Mouse (Mus musculus) liver, embryonic 15.5 days (tissue): ENCODE results near the gene Nfasc. TPM values are rescaled to one million over a fixed set of nuclear protein-coding genes. Genes with fewer than 3 reads are reported as not detected.

ENCODE experiments used
- ATAC-seq: fragments of 200-750 bp; cut with Nextera tagmentation; 2 replicates; pipeline ENCODE4 v1.8.0; 2017; ENCODE audit warnings: moderate number of reproducible peaks, mild to moderate bottlenecking, moderate library complexity; ENCODE audit not compliant: insufficient read depth
- H3K27ac ChIP-seq: fragments of 300-500 bp; sonication (generic); replicated peaks from 2 replicates; pipeline ENCODE4 v1.5.1; 2015; ENCODE audit warnings: mild to moderate bottlenecking, inconsistent platforms
- H3K27me3 ChIP-seq: fragments of 300-500 bp; sonication (generic); 2 replicates; pipeline ENCODE4 v1.6.1; 2015; ENCODE audit warnings: mild to moderate bottlenecking, inconsistent platforms
- H3K36me3 ChIP-seq: fragments of 300-500 bp; sonication (generic); replicated peaks from 2 replicates; pipeline ENCODE4 v1.6.1; 2015; ENCODE audit warnings: moderate library complexity, mild to moderate bottlenecking, inconsistent platforms
- H3K4me1 ChIP-seq: fragments of 300-500 bp; sonication (generic); replicated peaks from 2 replicates; pipeline ENCODE4 v1.6.1; 2015; ENCODE audit warnings: inconsistent platforms
- H3K4me2 ChIP-seq: fragments of 300-500 bp; sonication (generic); 2 replicates; pipeline ENCODE4 v1.6.1; 2015; ENCODE audit warnings: moderate library complexity, mild to moderate bottlenecking, inconsistent platforms
- H3K4me3 ChIP-seq: fragments of 300-500 bp; sonication (generic); replicated peaks from 2 replicates; pipeline ENCODE4 v1.5.1; 2015; ENCODE audit warnings: mild to moderate bottlenecking, inconsistent platforms
- H3K9ac ChIP-seq: fragments of 300-500 bp; sonication (generic); 2 replicates; pipeline ENCODE4 v1.6.1; 2015; ENCODE audit warnings: moderate library complexity, mild to moderate bottlenecking, inconsistent platforms
- H3K9me3 ChIP-seq: fragments of 300-500 bp; sonication (generic); replicated peaks from 2 replicates; pipeline ENCODE4 v1.6.1; 2016; ENCODE audit warnings: inconsistent platforms
- WGBS: fragments of 180-500 bp; shearing (Covaris S2); methylation state at CpG from one replicate; pipeline ENCODE4 v1.1.7; 2015; ENCODE audit warnings: mixed read lengths; ENCODE audit not compliant: insufficient replicate concordance; 5-methylcytosine and 5-hydroxymethylcytosine counted together
- polyA plus RNA-seq: library from polyadenylated mRNA; unstranded; fragments of >200 nt; fragmentation: Nextera tagmentation; extraction: Ambion mirVana; gene quantifications from 2 replicates; pipeline ENCODE4 v1.2.1, GENCODE M21; 2015

Gene Nfasc
- polyA plus RNA-seq, 1 experiment from 2014 or later: 0.12 TPM

- ATAC-seq: no peak
- H3K27ac ChIP-seq: no peak overlapping the region
- no peak overlapping the region for H3K4me3 ChIP-seq
- H3K36me3 ChIP-seq: no peaks in the 10 kb centered on the region
- 50% methylated on average over 13 of the region's 13 CpGs for WGBS
- H3K4me1 ChIP-seq: no peaks in the 10 kb centered on the region
- no peak overlapping the region for H3K4me2 ChIP-seq
- H3K9me3 ChIP-seq: no peaks in the 10 kb centered on the region
- H3K27me3 ChIP-seq: no peaks in the 10 kb centered on the region
- H3K9ac ChIP-seq: no peak overlapping the region
Observed at GRCm38 (mm10) chr1:132641049-132641795, 100.4 kb downstream of the Nfasc start.

DNA sequence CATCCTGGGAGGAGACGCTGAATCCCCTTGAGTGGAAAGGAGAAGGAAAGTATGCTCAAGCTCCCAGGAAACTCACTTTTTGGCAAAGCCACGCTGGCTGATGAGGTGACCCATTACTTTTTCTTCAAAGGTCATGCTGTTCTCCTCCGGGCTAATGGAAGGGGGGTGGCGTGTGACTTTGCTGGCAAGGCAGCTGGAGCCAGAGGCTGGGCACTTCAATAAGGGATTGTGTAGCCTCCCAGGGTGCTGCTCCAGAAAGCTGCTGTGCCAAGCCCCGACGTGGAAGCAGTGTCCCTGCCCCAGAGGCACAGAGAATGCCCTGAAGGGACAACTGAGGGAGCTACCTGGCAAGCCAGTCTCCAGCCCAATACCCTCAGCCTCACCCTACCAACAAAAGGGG lies 101.3 kb downstream of the Nfasc start:
- H3K9me3 ChIP-seq: no peaks in the 10 kb centered on the region
- no peaks in the 10 kb centered on the region for H3K27me3 ChIP-seq
- no peaks in the 10 kb centered on the region for H3K4me1 ChIP-seq
- no peak overlapping the region for H3K27ac ChIP-seq
- no peak for ATAC-seq
- H3K4me3 ChIP-seq: no peak overlapping the region
- no peak overlapping the region for H3K9ac ChIP-seq
- no peaks in the 10 kb centered on the region for H3K36me3 ChIP-seq
- H3K4me2 ChIP-seq: no peak overlapping the region
- 55% methylated on average over 6 of the region's 6 CpGs for WGBS

DNA sequence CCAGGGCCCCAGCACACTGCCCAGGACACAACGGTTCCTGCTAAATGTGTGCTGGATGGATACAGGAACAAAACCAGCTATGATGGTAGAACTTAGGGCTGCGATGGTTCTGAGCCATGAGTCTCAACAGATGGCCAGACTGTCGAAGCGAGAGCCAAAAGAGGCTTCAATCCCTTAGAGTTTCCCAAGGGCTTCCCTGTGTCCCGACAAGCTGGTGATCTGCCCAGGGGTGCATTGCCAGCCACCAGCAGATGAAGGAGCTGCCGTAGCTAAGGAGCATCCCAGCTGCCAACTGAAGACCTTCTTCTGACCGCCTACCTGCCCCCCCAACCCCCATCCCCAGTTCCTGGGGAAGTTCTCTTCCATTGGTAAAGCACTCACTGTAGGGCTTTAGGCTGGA lies 104.3 kb downstream of the Nfasc start:
- Histone ChIP-seq H3K4me3 (no peak overlapping the region), H3K4me1 (no peaks in the 10 kb centered on the region), H3K4me2 (no peak overlapping the region), H3K9me3 (no peaks in the 10 kb centered on the region), H3K27me3 (no peaks in the 10 kb centered on the region), H3K9ac (no peak overlapping the region), H3K36me3 (no peaks in the 10 kb centered on the region), H3K27ac (no peak overlapping the region)
- WGBS: 66% methylated on average over 7 of the region's 7 CpGs
- ATAC-seq: no peak

DNA sequence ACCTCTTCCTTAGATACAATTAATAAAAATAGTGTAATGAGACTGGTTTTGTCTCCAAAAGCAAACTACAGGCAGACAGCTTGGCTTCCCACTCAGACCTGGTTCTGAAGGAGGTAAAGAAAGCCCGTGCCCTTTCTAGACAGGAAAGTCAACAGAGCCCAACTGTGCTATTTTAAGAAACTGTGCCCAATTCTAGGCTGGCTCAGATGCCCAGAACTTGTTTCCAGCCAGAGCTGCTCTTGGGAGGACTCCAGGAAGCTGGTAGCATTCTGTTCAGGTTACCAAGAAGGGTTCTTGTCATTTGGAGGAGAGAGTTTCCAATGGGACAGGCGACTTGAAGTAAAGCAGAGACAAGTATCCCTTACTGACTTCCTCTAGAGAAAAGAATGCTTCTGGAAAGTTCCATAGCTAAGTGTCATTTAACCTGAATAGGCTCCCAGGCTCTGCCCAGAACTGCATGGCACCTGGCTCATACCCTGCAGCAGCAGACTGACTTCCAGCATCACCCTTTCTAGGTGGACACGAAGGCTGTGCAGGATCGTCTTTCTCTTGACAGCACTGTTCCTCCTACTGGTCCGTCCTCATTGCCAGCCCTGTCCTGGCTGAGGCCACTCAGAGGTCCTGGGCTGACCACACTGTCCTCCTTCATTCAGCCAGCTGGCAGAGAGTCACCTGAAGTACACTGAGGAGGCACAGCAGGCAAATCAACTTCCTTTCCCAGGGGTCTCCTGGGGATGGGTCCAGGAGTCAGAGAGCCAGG lies 111.8 kb downstream of the Nfasc start:
- 48% methylated on average over 5 of the region's 5 CpGs for whole genome bisulfite sequencing
- H3K27ac ChIP-seq: no peak overlapping the region
- ATAC-seq: no peak

DNA sequence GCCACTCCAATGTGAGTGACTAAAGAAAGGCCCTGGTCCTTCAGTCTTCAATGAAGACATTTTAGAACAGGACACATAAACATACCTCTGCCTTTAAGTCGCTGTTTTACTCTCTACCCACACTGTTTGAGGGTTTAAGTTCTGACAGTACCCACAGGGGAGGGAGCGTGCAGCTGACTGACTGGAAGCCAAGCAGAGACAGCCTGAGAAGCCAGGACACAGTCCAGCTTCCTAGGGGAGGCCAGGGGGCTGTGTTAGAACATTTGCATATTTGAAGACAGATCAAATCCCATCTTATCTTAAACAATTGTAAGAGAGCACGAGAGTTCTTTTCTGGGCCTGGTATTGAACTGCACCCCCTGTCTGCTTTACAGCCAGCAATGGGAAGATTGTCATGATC lies 113.0 kb downstream of the Nfasc start:
- Histone ChIP-seq H3K4me1 (no peaks in the 10 kb centered on the region), H3K9ac (no peak overlapping the region), H3K4me3 (no peak overlapping the region), H3K27ac (no peak overlapping the region), H3K27me3 (peaks cover 8% of the 10 kb centered on the region; the same call in 1 of the 2 replicates), H3K36me3 (no peaks in the 10 kb centered on the region), H3K4me2 (no peak overlapping the region), H3K9me3 (no peaks in the 10 kb centered on the region)
- WGBS: 50% methylated on average over 3 of the region's 3 CpGs
- ATAC-seq: no peak

More for the DNA sequence above, 111.8 kb downstream of the Nfasc start:
- no peak overlapping the region for H3K4me3 ChIP-seq
- no peaks in the 10 kb centered on the region for H3K9me3 ChIP-seq
- peaks cover 8% of the 10 kb centered on the region; the same call in 1 of the 2 replicates for H3K27me3 ChIP-seq
- H3K36me3 ChIP-seq: no peaks in the 10 kb centered on the region
- H3K9ac ChIP-seq: no peak overlapping the region
- no peak overlapping the region for H3K4me2 ChIP-seq
- H3K4me1 ChIP-seq: no peaks in the 10 kb centered on the region

DNA sequence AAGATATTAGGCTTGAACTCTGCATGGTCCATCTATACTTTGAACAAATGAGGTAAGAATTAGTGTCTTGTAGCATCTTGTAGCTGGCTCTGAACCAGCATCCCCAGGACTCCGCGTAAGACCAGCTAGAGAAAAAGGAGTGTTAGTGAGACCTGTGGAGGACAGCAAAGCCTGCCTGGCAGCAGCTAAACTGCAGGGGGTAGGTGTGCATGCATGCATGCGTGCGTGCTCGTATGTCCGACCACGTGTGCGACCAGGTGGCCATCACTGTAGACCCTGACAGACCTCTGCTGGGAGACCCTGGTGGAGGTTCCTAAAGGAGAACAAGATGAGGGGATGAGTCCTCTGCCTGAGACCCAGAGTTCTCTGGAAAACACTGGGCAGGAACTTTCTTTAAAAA lies 113.4 kb downstream of the Nfasc start:
- no peaks in the 10 kb centered on the region for H3K36me3 ChIP-seq
- ATAC-seq: no peak
- H3K4me2 ChIP-seq: no peak overlapping the region
- no peaks in the 10 kb centered on the region for H3K4me1 ChIP-seq
- no peak overlapping the region for H3K27ac ChIP-seq
- no peak overlapping the region for H3K9ac ChIP-seq
- 73% methylated on average over 8 of the region's 8 CpGs for WGBS
- H3K27me3 ChIP-seq: peaks cover 8% of the 10 kb centered on the region; the same call in 1 of the 2 replicates
- no peak overlapping the region for H3K4me3 ChIP-seq
- no peaks in the 10 kb centered on the region for H3K9me3 ChIP-seq

DNA sequence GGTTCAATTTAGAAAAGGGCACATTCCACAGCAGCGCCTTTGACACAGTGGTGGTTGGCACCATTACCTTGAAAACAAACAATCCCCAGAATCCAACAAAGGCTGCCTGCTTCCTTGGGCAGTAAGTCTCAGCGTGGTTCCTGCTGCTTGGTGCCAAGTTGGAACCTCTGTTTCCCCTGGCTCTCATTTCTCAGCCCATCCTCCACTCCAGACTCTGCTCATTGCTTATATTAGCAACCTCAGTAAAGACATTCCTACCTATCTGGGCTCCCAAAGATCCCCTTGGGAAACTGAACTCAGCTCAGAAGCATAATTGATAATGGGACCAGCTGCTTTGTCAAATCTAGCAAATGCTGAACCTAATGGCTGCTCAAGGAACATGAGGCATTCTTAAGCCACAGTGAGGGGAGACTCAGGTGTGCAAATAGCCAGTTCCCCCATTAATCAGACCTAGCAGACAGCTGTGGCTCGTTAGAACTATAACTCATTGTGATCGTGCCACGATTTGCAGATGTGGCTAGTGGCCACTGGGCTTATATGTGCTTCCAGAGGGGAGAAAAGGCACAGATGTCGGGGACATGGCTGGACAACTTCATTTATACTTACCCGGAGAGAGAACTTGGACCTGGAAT lies 115.4 kb downstream of the Nfasc start:
- Histone ChIP-seq H3K27me3 (peaks cover 8% of the 10 kb centered on the region; the same call in 1 of the 2 replicates), H3K4me3 (no peak overlapping the region), H3K4me2 (no peak overlapping the region), H3K36me3 (no peaks in the 10 kb centered on the region), H3K27ac (no peak overlapping the region), H3K4me1 (no peaks in the 10 kb centered on the region), H3K9ac (no peak overlapping the region), H3K9me3 (no peaks in the 10 kb centered on the region)
- WGBS: 48% methylated on average over 7 of the region's 7 CpGs
- no peak for ATAC-seq

GRCm38 (mm10) chr1:132625034-132625433 lies 116.6 kb downstream of the Nfasc start:
- H3K9ac ChIP-seq: no peak overlapping the region
- 46% methylated on average over 6 of the region's 6 CpGs for WGBS

GRCm38 (mm10) chr1:132624466-132624865 lies 117.1 kb downstream of the Nfasc start:
- ATAC-seq: no peak
- Histone ChIP-seq H3K4me3 (no peak overlapping the region), H3K9ac (no peak overlapping the region), H3K9me3 (no peaks in the 10 kb centered on the region), H3K36me3 (no peaks in the 10 kb centered on the region), H3K4me2 (no peak overlapping the region), H3K4me1 (no peaks in the 10 kb centered on the region), H3K27ac (no peak overlapping the region), H3K27me3 (peaks cover 8% of the 10 kb centered on the region; the same call in 1 of the 2 replicates)
- WGBS: 23% methylated on average over 1 of the region's 1 CpGs

More at GRCm38 (mm10) chr1:132625034-132625433, 116.6 kb downstream of the Nfasc start:
- Histone ChIP-seq H3K4me1 (no peaks in the 10 kb centered on the region), H3K4me3 (no peak overlapping the region), H3K27me3 (peaks cover 8% of the 10 kb centered on the region; the same call in 1 of the 2 replicates), H3K27ac (no peak overlapping the region), H3K36me3 (no peaks in the 10 kb centered on the region), H3K4me2 (no peak overlapping the region), H3K9me3 (no peaks in the 10 kb centered on the region)
- no peak for ATAC-seq

- no peak overlapping the region for H3K27ac ChIP-seq
- H3K4me1 ChIP-seq: no peaks in the 10 kb centered on the region
- WGBS: 48% methylated on average over 14 of the region's 14 CpGs
- no peak for ATAC-seq
- H3K27me3 ChIP-seq: peaks cover 8% of the 10 kb centered on the region; the same call in 1 of the 2 replicates
- H3K4me3 ChIP-seq: no peak overlapping the region
- no peaks in the 10 kb centered on the region for H3K9me3 ChIP-seq
- no peak overlapping the region for H3K9ac ChIP-seq
- no peak overlapping the region for H3K4me2 ChIP-seq
- no peaks in the 10 kb centered on the region for H3K36me3 ChIP-seq
Observed at GRCm38 (mm10) chr1:132623641-132624336, 117.8 kb downstream of the Nfasc start.
